Mouse (Mus musculus): Measurements from ENCODE around the gene Wbp1l.

- no peak for TF ChIP-seq CTCF (IDR thresholded peaks at IDR 0.05; ENCODE audit: extremely low read depth, insufficient read depth, low read length)
- no peak for TF ChIP-seq POLR2A (IDR thresholded peaks at IDR 0.05; ENCODE audit: extremely low read depth, insufficient read depth, low read length)
These were observed 98.1 kb downstream of the Wbp1l start for GRCm38 (mm10) chr19:46696943-46697342.
